Comparison of ENCODE assay signal across 8 mouse cellular contexts in genomic region chr16:56771163-56772105, GRCm38 (mm10). TPM values are rescaled to one million over a fixed set of nuclear protein-coding genes. Genes with fewer than 3 reads are reported as not detected.
DNase-seq lines count a peak whose midpoint lies in the region; ATAC-seq and TF ChIP-seq lines count a peak whose summit lies in the region.

No protein-coding gene starts in this region.

- H3K9ac ChIP-seq in ES-E14 (ENCODE audit: insufficient read depth, low read depth, low read length, poor library complexity, severe bottlenecking) = no peak overlapping the region
- no peak overlapping the region for H3K9ac ChIP-seq in heart, postnatal 0 days (replicated peaks; ENCODE audit: low read depth, low read length)
- no peak overlapping the region for H3K9ac ChIP-seq in liver, embryonic 11.5 days (ENCODE audit: low read depth, low read length)
- H3K9ac ChIP-seq in neural tube, embryonic 15.5 days (replicated peaks) = no peak overlapping the region

- DNase-seq in CD4-positive helper T cell, adult 2 months (ENCODE audit: low read depth, low spot score) = peak; percentile 43
- DNase-seq in ES-E14 (ENCODE audit: low read depth, low spot score) = peak; percentile 40
- peak; percentile 56 to 70 for DNase-seq in cerebellum, postnatal 14 days
- peak; percentile 58 for DNase-seq in heart, postnatal 0 days (ENCODE audit: low spot score)
- peak; percentile 61 for DNase-seq in kidney, postnatal 14 days
- no peak for DNase-seq in liver, embryonic 11.5 days (ENCODE audit: low spot score)

- no peaks in the 10 kb centered on the region for H3K9me3 ChIP-seq in ES-E14 (ENCODE audit: control insufficient read depth, insufficient read depth, low read depth, low read length)
- H3K9me3 ChIP-seq in heart, postnatal 0 days (replicated peaks; ENCODE audit: control insufficient read depth, low read length) = no peaks in the 10 kb centered on the region
- no peaks in the 10 kb centered on the region for H3K9me3 ChIP-seq in liver, embryonic 11.5 days (ENCODE audit: control insufficient read depth, low read length)
- no peaks in the 10 kb centered on the region for H3K9me3 ChIP-seq in neural tube, embryonic 15.5 days (replicated peaks)

- no peak overlapping the region for H3K27ac ChIP-seq in ES-E14 (ENCODE audit: insufficient read depth, low read depth, low read length, poor library complexity, severe bottlenecking)
- H3K27ac ChIP-seq in heart, postnatal 0 days (ENCODE audit: low read depth) = no peak overlapping the region
- H3K27ac ChIP-seq in liver, embryonic 11.5 days (ENCODE audit: low read depth, low read length) = no peak overlapping the region
- no peak overlapping the region for H3K27ac ChIP-seq in neural tube, embryonic 15.5 days (replicated peaks)

- ATAC-seq in heart, postnatal 0 days (ENCODE audit: insufficient read depth, low read depth) = no peak
- ATAC-seq in liver, embryonic 11.5 days (replicated peaks; ENCODE audit: low FRiP score) = peak; percentile 54; the same call in 1 of the 2 replicates
- peak; percentile 91 for ATAC-seq in neural tube, embryonic 15.5 days (ENCODE audit: low FRiP score)
- no peak; the same call in 1 of the 2 replicates for ATAC-seq in erythroblast, adult 5-6 weeks (replicated peaks; ENCODE audit: low FRiP score, poor library complexity, severe bottlenecking)

- no peaks in the 10 kb centered on the region for H3K27me3 ChIP-seq in heart, postnatal 0 days (ENCODE audit: control insufficient read depth, insufficient read depth, low read length)
- no peaks in the 10 kb centered on the region for H3K27me3 ChIP-seq in liver, embryonic 11.5 days (replicated peaks; ENCODE audit: control insufficient read depth, insufficient read depth, low read length)
- H3K27me3 ChIP-seq in neural tube, embryonic 15.5 days (replicated peaks) = no peaks in the 10 kb centered on the region

- H3K4me2 ChIP-seq in heart, postnatal 0 days (ENCODE audit: low read depth, low read length) = no peak overlapping the region
- no peak overlapping the region for H3K4me2 ChIP-seq in liver, embryonic 11.5 days
- H3K4me2 ChIP-seq in neural tube, embryonic 15.5 days = no peak overlapping the region

- no peaks in the 10 kb centered on the region for H3K4me1 ChIP-seq in ES-E14 (ENCODE audit: control insufficient read depth in 2 of 2, insufficient read depth in 2 of 2, low read length in 2 of 2, poor library complexity in 1 of 2)
- no peaks in the 10 kb centered on the region for H3K4me1 ChIP-seq in heart, postnatal 0 days (ENCODE audit: control insufficient read depth, insufficient read depth)
- H3K4me1 ChIP-seq in liver, embryonic 11.5 days (replicated peaks; ENCODE audit: control insufficient read depth, insufficient read depth, low read length) = no peaks in the 10 kb centered on the region
- no peaks in the 10 kb centered on the region for H3K4me1 ChIP-seq in neural tube, embryonic 15.5 days

- 44% methylated on average over 10 of the region's 10 CpGs for WGBS in heart, postnatal 0 days
- 40% methylated on average over 10 of the region's 10 CpGs for WGBS in liver, embryonic 11.5 days
- WGBS in neural tube, embryonic 15.5 days = 54% methylated on average over 10 of the region's 10 CpGs

- H3K36me3 ChIP-seq in ES-E14 (ENCODE audit: control insufficient read depth, insufficient read depth, low read length, poor library complexity, severe bottlenecking) = no peaks in the 10 kb centered on the region
- no peaks in the 10 kb centered on the region for H3K36me3 ChIP-seq in heart, postnatal 0 days (replicated peaks; ENCODE audit: control insufficient read depth, insufficient read depth, low read length)
- no peaks in the 10 kb centered on the region for H3K36me3 ChIP-seq in liver, embryonic 11.5 days (ENCODE audit: control insufficient read depth, insufficient read depth, low read length)
- H3K36me3 ChIP-seq in neural tube, embryonic 15.5 days = no peaks in the 10 kb centered on the region

- no peak overlapping the region for H3K4me3 ChIP-seq in ES-E14 (ENCODE audit: insufficient read depth in 1 of 2, low read depth in 1 of 2, low read length in 2 of 2, poor library complexity in 1 of 2, severe bottlenecking in 1 of 2)
- no peak overlapping the region for H3K4me3 ChIP-seq in heart, postnatal 0 days (ENCODE audit: low read depth, low read length)
- H3K4me3 ChIP-seq in liver, embryonic 11.5 days (ENCODE audit: low read depth, low read length) = no peak overlapping the region
- no peak overlapping the region for H3K4me3 ChIP-seq in neural tube, embryonic 15.5 days (replicated peaks)

- TF ChIP-seq EP300 in heart, postnatal 0 days (IDR thresholded peaks at IDR 0.05; ENCODE audit: low read depth) = no peak

- TF ChIP-seq CTCF in heart, postnatal 0 days (IDR thresholded peaks at IDR 0.05; ENCODE audit: low read depth) = peak; percentile 77

- in situ Hi-C loops in ES-E14 (cut with MboI; ENCODE audit: low sequenced_read_pairs in 2 of 2, unreplicated experiment in 2 of 2) = loop anchor here (5.0 to 10.0 kb wide), 3 partner anchors 143 to 323 kb away; no protein-coding TSS in a partner anchor

TF ChIP-seq in ES-E14, 5 proteins besides CTCF, POLR2A, EP300 and RAD21:
- TF ChIP-seq ZNF384 (IDR thresholded peaks at IDR 0.05; ENCODE audit: low read depth, low read length) (no peak), ZC3H11A (IDR thresholded peaks at IDR 0.05; ENCODE audit: borderline replicate concordance, low read depth, low read length) (peak; percentile 98), CHD2 (IDR thresholded peaks at IDR 0.05; ENCODE audit: low read depth, low read length) (no peak), HCFC1 (IDR thresholded peaks at IDR 0.05; ENCODE audit: borderline replicate concordance, insufficient read depth, low read length) (no peak), MAFK (IDR thresholded peaks at IDR 0.05; ENCODE audit: insufficient read depth, low read depth, low read length) (no peak)
TF ChIP-seq in ES-E14: peak in this region for 1.

RNA-seq across cellular contexts. Expression of gene Adgrg7, which starts 24.2 kb away (rescaled TPM):
- total RNA-seq in ES-E14 (2012; rRNA removed) = 0.05 TPM in 1 of 2 replicates, not detected in the other
- total RNA-seq in heart, postnatal 0 days (2014; rRNA removed; ENCODE audit: low replicate concordance) = not detected in 2 replicates
- polyA plus RNA-seq in heart, postnatal 0 days (2015; fragmentation: Nextera tagmentation; extraction: Ambion mirVana) = not detected in 2 replicates
- not detected in 2 replicates for polyA plus RNA-seq in liver, embryonic 11.5 days (2014; fragmentation: Nextera tagmentation; extraction: Ambion mirVana)
- polyA plus RNA-seq in neural tube, embryonic 15.5 days (2015; fragmentation: Nextera tagmentation; extraction: Ambion mirVana) = not detected in 2 replicates
- total RNA-seq in erythroblast, adult 5-6 weeks (2015; ENCODE audit: low replicate concordance) = 4.2 and 6.9 TPM in 2 replicates
- total RNA-seq in erythroblast, adult 5-6 weeks (2017; ENCODE audit: low replicate concordance) = 0.70 and 2.6 TPM in 2 replicates

RNA-seq across cellular contexts. Expression of gene Tfg, which starts 54.2 kb away (rescaled TPM):
- 21.2 and 39.1 TPM in 2 replicates for total RNA-seq in ES-E14 (2012; rRNA removed)
- 64.1 and 65.2 TPM in 2 replicates for total RNA-seq in heart, postnatal 0 days (2014; rRNA removed; ENCODE audit: low replicate concordance)
- 98.2 and 101 TPM in 2 replicates for polyA plus RNA-seq in heart, postnatal 0 days (2015; fragmentation: Nextera tagmentation; extraction: Ambion mirVana)
- polyA plus RNA-seq in liver, embryonic 11.5 days (2014; fragmentation: Nextera tagmentation; extraction: Ambion mirVana) = 143 and 157 TPM in 2 replicates
- polyA plus RNA-seq in neural tube, embryonic 15.5 days (2015; fragmentation: Nextera tagmentation; extraction: Ambion mirVana) = 157 and 159 TPM in 2 replicates
- total RNA-seq in erythroblast, adult 5-6 weeks (2015; ENCODE audit: low replicate concordance) = 51.0 and 67.8 TPM in 2 replicates
- 21.9 and 39.2 TPM in 2 replicates for total RNA-seq in erythroblast, adult 5-6 weeks (2017; ENCODE audit: low replicate concordance)

Comparison
In these comparisons a context has a peak if more than half of its experiments do, and no peak if none do; other contexts are left out.
1. ATAC-seq: peak in liver, embryonic 11.5 days (single experiment) and neural tube, embryonic 15.5 days (single experiment); none in heart, postnatal 0 days (single experiment) and erythroblast, adult 5-6 weeks (single experiment).